8 mouse cellular contexts compared by ENCODE assay signal in the genomic region with DNA sequence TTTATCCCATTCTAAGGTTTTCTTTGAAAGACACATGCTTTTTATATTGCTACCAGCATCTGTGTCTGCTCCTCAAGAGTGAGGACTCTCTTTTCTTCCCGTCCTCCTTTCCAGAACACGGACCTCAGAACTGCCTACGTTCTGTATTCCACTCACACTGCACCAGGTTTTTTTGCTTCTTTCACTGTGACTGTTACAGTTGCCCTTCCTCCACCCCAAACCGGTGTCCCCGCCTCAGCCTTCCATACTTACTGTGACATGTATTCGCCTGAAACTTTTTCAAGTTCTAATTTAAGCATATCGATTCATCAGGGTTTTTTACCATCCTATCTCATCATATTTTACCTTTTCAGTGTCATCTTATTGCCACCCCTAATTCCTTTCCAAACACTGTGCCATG. TPM values are rescaled to one million over a fixed set of nuclear protein-coding genes. Genes with fewer than 3 reads are reported as not detected.
DNase-seq lines count a peak whose midpoint lies in the region; ATAC-seq lines count a peak whose summit lies in the region.

No protein-coding gene starts in this region.

- peak overlapping the region; percentile 89 for H3K27ac ChIP-seq in brown adipose tissue, adult 24 weeks (replicated peaks; ENCODE audit: low read depth, low read length)
- H3K27ac ChIP-seq in forebrain, embryonic 16.5 days (ENCODE audit: low read length): peak overlapping the region; percentile 99; the same call in 1 of the 2 replicates
- peak overlapping the region; percentile 98 for H3K27ac ChIP-seq in lung, embryonic 15.5 days

- no peaks in the 10 kb centered on the region for H3K36me3 ChIP-seq in forebrain, embryonic 16.5 days (ENCODE audit: control insufficient read depth, insufficient read depth)
- no peaks in the 10 kb centered on the region for H3K36me3 ChIP-seq in lung, embryonic 15.5 days

- peak overlapping the region; percentile 87 for H3K4me3 ChIP-seq in brown adipose tissue, adult 24 weeks (ENCODE audit: insufficient read depth, low read depth, low read length)
- H3K4me3 ChIP-seq in forebrain, embryonic 16.5 days (replicated peaks; ENCODE audit: low read length): peak overlapping the region; percentile 98
- peak overlapping the region; percentile 81 for H3K4me3 ChIP-seq in lung, embryonic 15.5 days

- peak; percentile 63 for DNase-seq in right cerebral cortex, adult 18-20 months
- no peak for DNase-seq in right cerebral cortex, postnatal 4 days
- DNase-seq in kidney, adult 9 months: peak; percentile 25
- peak; percentile 30 to 43 for DNase-seq in spleen, postnatal 10 days (ENCODE audit: low spot score in 2 of 2)
- DNase-seq in urinary bladder, postnatal 4 days (ENCODE audit: low spot score in 2 of 2): no peak

- 11% methylated on average over 7 of the region's 7 CpGs for WGBS in forebrain, embryonic 16.5 days
- WGBS in lung, embryonic 15.5 days: 6% methylated on average over 7 of the region's 7 CpGs

- peak overlapping the region; percentile 94 for H3K9ac ChIP-seq in forebrain, embryonic 16.5 days (replicated peaks; ENCODE audit: low read depth, low read length)
- H3K9ac ChIP-seq in lung, embryonic 15.5 days: peak overlapping the region; percentile 89

- H3K27me3 ChIP-seq in forebrain, embryonic 16.5 days (replicated peaks; ENCODE audit: control insufficient read depth, insufficient read depth, low read length): no peaks in the 10 kb centered on the region
- H3K27me3 ChIP-seq in lung, embryonic 15.5 days: no peaks in the 10 kb centered on the region

- no peak for ATAC-seq in forebrain, embryonic 16.5 days
- no peak for ATAC-seq in lung, embryonic 15.5 days (ENCODE audit: borderline replicate concordance, extremely low read depth, low FRiP score, low TSS enrichment)

- H3K4me1 ChIP-seq in brown adipose tissue, adult 24 weeks (ENCODE audit: control insufficient read depth, insufficient read depth, insufficient read length, low read length): peaks cover 3% of the 10 kb centered on the region; the same call in 1 of the 2 replicates
- H3K4me1 ChIP-seq in forebrain, embryonic 16.5 days (replicated peaks; ENCODE audit: control insufficient read depth, insufficient read depth, low read length): peaks cover 25% of the 10 kb centered on the region
- H3K4me1 ChIP-seq in lung, embryonic 15.5 days: peaks cover 22% of the 10 kb centered on the region

- peak overlapping the region; percentile 92 for H3K4me2 ChIP-seq in forebrain, embryonic 16.5 days (ENCODE audit: low read length)
- peak overlapping the region; percentile 66 for H3K4me2 ChIP-seq in lung, embryonic 15.5 days

- H3K9me3 ChIP-seq in forebrain, embryonic 16.5 days (ENCODE audit: control insufficient read depth, low read length): no peaks in the 10 kb centered on the region
- H3K9me3 ChIP-seq in lung, embryonic 15.5 days: no peaks in the 10 kb centered on the region

RNA-seq across cellular contexts. Expression of gene Ints13, which starts 1.0 kb away (rescaled TPM):
- polyA plus RNA-seq in brown adipose tissue, adult 24 weeks (2012; ENCODE audit: insufficient read depth, insufficient read length, missing spikeins): 40.1 and 47.8 TPM in 2 replicates
- 67.7 and 70.1 TPM in 2 replicates for polyA plus RNA-seq in forebrain, embryonic 16.5 days (2015; fragmentation: Nextera tagmentation; extraction: Ambion mirVana)
- polyA plus RNA-seq in lung, embryonic 15.5 days (2015; fragmentation: Nextera tagmentation; extraction: Ambion mirVana): 66.1 and 77.9 TPM in 2 replicates

RNA-seq across cellular contexts. Expression of gene Fgfr1op2, which starts 1.6 kb away (rescaled TPM):
- polyA plus RNA-seq in brown adipose tissue, adult 24 weeks (2012; ENCODE audit: insufficient read depth, insufficient read length, missing spikeins): 94.6 and 135 TPM in 2 replicates
- 48.2 and 56.7 TPM in 2 replicates for polyA plus RNA-seq in forebrain, embryonic 16.5 days (2015; fragmentation: Nextera tagmentation; extraction: Ambion mirVana)
- polyA plus RNA-seq in lung, embryonic 15.5 days (2015; fragmentation: Nextera tagmentation; extraction: Ambion mirVana): 98.1 and 101 TPM in 2 replicates

Comparison
In these comparisons a context has a peak if more than half of its experiments do, and no peak if none do; other contexts are left out.
1. DNase-seq: peak in right cerebral cortex, adult 18-20 months (single experiment), kidney, adult 9 months (single experiment) and spleen, postnatal 10 days (2 of 2); none in right cerebral cortex, postnatal 4 days (single experiment) and urinary bladder, postnatal 4 days (0 of 2).
2. Peak in every context shown above with its lines, with median percentiles within 50 percentile points of each other: H3K27ac ChIP-seq and H3K4me3 ChIP-seq.